Mouse (Mus musculus): ENCODE measurements around the gene Gm20388.

DNA sequence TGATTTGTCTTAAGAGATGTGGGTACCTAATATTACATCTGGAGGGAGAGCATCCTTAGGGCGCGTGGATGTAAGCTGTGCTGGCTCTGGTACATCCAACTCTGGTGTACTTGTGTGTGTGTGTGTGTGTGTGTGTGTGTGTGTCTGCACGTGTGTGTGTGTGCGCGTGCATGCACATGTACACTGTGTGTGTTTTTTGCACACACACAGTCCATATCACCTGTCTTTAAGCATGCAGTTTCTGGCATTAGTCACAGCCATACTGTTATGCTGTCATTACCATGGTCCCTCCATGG, 4369.0 kb downstream of the Gm20388 start:
- no peak for TF ChIP-seq CTCF (IDR thresholded peaks at IDR 0.05; ENCODE audit: low read depth, low read length)
- TF ChIP-seq POLR2AphosphoS5 (IDR thresholded peaks at IDR 0.05; ENCODE audit: insufficient replicate concordance, low read depth, low read length), result no peak
- TF ChIP-seq TAL1 (conservative IDR thresholded peaks at IDR 0.05; ENCODE audit: low read depth, low read length), result no peak

All from G1E (cell line).